Mouse (Mus musculus) megakaryocyte, adult 5-6 weeks (primary cell): ENCODE data around the gene Bmp2. TPM values are rescaled to one million over a fixed set of nuclear protein-coding genes. Genes with fewer than 3 reads are reported as not detected.

Source experiments
- ATAC-seq: 2 replicates; pipeline ENCODE4 v1.8.0; 2016; ENCODE audit warnings: mild to moderate bottlenecking, inconsistent platforms; ENCODE audit not compliant: poor library complexity, severe bottlenecking
- total RNA-seq, 2 experiments: library from RNA; stranded (forward) in 1 of 2; stranded (reverse) in 1 of 2; fragments of 153-499, 151-499 nt in 1 of 2; fragments of 221-1000, 200-1000 nt in 1 of 2; gene quantifications; 2 replicates each; pipeline versions ENCODE4 v1.2.3 to v1.2.4; 2015 to 2017

Gene Bmp2
- total RNA-seq, 2 experiments from 2014 or later = 0.07 TPM; not detected in 1

- no peak for ATAC-seq
Observed at GRCm38 (mm10) chr2:133565424-133565823, 13.5 kb downstream of the Bmp2 start.

DNA sequence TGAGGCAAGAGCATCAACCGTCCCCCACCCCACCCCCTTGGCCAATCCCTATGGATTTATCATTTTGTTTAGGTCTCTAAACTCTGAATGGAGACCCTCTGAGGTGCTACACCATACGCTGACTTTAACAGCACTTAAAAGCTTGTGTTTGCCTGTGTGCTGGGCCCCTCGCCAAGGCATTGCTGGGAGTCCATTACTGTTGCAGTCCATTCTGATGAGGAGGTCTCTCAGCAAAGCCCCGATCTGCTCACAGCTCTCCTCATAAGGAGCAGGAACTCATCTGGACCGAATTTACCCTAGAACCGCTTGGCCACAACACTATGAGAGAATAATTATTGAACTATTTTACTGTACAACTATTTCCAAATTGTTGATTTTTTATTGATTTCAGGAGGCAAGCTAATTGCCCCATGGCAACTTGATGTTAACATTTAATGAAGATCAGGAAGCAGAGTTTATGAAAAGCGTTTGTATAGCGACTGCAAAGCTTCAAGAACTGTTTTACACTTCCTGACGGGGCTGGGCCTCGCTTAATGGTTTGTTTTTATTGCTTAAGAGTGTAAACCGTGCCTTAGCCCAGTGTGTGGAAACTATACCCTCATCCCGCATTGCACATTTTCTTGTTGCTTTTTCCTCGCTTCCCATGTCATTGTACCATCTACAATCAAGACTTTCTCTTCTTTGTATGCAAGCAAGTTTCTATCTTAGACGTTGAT, 14.2 kb downstream of the Bmp2 start:
- no peak for ATAC-seq

GRCm38 (mm10) chr2:133591562-133592255, 39.8 kb downstream of the Bmp2 start:
- no peak for ATAC-seq
